Mouse (Mus musculus) lung, adult 18-20 months (tissue): ENCODE results near the gene Ppp2r3a.

Experiments used
- DNase-seq, 2 experiments: peaks; one replicate each; pipeline ENCODE4 v3.0.0; 2022; ENCODE audit warnings: mixed read lengths in 2 of 2

Ppp2r3a gene

DNA sequence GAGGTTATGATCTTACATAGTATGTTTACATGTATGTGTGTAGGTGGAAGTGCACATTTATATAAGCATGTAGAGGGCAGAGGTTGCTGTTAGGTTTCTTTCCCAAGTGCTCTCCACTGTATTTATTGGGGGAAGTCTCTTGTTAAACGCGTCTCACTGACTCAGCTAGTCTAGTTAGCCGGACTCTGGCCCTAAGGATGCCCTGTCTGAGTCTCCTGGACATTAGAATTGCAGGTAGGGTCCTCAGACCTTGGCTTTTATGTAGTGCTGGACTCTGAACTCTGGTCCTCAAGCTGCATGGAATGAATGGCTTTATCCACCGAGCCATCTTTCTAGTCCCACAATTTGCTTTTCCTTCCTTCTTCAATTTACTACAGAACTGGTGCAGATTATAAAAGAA is 108.0 kb downstream of the Ppp2r3a start:
- no peak for DNase-seq

DNA sequence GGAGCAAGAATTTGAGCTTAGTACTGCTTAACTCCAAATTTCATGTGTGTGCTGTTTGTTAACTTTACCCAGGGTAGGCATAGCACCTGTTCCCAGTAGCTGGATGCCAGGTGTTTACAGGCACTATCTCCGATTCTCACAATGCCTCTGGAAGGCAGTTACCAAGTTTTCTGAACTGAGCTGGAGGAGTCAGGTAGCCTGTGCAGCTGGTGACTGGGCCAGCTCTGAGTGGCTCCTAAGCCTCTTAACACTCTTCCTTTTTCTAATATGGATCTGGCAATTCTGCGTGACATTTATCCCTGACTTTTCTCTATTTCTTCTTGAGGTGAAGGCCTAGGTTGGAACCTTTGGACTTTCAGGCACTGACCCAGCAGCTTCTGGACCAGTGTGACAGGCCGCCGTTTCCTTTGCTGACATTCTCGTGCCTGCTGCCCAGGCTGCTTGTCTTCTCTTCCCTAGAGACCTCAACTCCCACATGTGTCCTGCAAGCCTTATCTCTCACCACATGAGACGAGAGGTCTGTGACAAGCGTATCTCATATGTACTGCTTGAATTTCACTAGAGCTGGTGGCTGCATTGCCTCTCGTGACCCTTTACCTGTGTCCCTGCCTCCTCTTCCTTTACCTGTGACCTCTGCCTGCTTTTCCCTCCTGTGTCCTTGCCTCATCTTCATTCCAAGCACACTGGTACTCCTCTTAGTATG is 137.3 kb downstream of the Ppp2r3a start:
- DNase-seq: no peak

DNA sequence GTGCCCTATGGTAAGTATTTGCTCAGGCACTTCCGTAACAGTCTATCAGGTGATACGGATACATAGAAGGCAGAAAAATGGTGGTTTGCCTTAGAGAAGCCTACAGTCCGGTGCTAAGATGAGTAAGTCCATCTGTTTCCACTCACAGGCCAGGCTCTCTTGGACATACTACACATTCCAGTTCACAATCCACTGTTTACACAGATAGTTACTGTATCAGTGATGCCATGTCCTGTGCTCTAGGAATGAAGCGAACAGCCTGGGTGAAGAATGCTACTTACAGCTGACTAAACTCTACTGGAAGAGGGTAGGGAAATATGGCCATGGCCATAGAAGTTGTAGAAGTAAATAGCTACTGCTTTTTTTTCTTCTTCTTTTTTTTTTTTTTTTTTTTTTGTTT is 138.3 kb downstream of the Ppp2r3a start:
- DNase-seq: no peak

DNA sequence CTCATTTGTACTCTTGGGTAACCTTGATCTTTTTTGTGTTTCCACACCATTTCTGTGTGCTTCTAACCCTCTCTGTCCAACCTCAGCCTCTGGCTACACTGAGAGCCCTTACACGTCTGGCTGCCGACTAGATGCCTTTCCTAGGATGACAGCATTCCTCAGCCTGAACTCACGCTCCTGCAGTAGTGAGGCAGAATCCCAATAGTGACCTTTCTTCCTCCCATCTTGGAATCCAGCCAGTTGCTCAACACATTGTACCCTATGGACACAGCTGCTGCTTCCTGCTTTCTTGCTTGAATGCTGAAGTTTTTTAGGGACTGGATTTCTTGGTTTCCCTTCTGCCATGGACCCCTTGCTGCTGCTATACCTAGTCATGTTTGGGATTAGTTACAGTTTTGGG is 141.6 kb downstream of the Ppp2r3a start:
- DNase-seq: peak; percentile 7 to 45

DNA sequence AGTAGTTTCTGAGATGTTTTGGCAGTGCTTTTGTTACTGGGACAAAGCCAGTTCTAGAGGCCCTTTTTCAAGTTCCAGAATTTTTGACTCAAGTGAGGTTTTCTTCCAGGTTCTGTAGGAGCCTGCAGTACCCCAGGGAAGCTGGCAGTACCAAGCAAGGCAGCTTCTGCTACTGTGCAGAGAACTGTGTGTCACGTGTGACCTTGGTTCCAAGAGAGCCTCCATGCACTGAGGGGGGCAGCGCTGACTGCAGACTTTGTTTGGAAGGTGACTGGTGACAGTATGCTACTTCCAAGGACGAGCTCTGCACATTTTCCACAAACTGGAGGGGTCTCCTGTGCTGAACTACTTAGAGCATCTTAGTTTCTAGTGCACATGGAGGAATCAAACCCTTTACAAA is 144.2 kb downstream of the Ppp2r3a start:
- DNase-seq: no peak

DNA sequence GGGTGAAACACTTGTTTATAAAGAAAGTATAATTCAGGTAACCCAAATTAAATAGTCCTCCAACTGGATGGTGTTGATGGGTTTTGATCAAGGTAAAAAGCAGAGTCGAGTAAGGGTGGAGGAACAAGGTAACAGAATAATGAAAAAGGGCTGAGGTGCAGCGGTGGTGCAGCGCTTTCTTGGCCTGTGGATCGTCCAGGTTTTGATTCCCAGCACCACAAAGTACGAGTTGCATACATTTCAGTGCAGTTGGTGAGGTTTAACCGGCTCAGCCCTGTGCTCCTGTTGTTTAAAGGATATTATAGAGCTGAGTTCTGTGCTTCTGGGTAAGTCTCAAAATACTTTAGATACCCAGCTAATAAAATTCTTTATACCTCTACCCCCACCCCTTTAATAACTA is 145.9 kb downstream of the Ppp2r3a start:
- DNase-seq: no peak

DNA sequence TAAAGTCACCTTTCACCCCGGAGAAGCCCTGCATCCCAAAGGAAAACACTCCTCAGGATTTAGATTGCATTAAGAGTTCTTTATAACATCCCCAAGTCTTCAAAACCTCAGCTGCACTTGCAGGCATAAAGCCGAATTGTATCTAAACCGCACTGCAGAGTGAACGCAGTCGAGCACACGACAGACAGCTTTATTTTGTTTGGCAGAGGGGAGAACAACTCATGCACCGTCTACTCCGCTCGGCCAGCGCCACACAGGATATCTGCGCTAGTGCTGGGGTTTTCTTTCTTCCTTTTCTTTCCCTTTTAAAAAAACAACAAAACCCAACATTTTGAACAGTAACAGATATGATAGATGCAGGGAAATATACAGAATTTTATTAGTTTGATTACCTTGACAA is 146.7 kb downstream of the Ppp2r3a start:
- DNase-seq: no peak

DNA sequence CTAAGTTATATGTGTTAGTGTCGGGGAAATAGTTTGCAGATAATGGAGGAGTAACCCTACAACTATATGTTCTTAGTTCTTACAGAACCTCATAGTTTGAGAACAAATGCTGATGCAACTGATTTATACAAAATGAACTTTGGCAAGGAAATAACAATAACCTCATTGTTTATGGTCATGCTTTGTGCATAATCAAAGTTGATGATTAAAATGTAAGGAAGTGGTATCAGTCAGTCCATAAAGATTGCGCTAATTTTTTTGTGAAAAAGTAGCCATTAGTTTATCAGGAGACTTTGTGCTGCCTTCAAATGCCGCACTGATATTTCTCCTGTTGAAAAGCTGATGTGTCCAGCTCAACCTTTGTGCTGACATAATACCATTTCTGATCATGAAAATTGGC is 149.3 kb downstream of the Ppp2r3a start:
- DNase-seq: no peak

DNA sequence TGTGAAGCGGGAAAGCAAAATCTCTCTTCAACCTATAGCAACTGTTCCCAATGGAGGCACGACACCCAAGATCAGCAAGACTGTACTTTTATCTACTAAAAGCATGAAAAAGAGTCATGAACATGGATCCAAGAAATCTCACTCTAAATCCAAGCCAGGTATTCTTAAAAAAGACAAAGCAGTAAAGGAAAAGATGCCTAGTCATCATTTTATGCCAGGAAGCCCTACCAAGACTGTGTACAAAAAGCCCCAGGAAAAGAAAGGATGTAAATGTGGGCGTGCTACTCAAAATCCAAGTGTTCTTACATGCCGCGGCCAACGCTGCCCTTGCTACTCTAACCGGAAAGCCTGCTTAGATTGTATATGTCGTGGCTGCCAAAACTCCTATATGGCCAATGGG is 150.0 kb downstream of the Ppp2r3a start:
- DNase-seq: no peak

DNA sequence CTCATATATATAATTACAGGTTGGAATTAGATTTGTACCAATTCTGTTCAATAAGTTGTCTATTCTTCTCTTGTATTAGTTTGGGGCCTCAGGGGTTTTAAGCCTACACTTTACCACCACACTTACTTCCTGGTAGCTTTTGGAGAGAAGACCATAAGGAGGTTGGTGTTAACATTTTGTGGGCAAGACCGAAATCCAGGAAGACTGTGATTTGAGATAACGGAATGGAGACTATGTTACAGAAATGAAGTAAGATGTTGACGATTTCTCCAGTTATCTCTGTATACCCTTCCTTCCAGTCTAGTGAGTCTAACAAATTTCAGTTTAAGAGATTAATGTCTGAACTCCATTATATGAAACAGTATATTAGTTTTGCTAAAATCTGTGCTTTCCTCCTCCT is 151.4 kb downstream of the Ppp2r3a start:
- no peak for DNase-seq

DNA sequence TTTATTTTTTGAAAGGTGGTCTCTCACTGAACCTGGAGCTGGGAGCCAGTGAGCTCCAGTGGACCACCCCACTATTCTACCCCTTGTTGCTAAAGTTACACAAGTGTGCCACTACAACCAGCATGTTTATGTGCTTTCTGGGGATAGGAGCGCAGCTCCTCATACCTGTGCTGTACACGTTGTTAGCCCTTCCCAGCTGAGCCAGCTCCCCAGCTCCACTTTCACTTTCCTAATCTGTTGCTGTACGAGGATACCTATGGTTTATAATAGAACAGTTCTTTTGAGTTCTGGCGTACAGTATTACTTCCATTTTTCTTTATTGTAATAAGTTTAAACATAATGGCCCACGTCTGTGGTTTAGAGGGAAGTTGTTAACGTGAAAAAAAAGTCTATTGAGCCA is 152.2 kb downstream of the Ppp2r3a start:
- DNase-seq: peak in 1 of 2 experiments; percentile 34

DNA sequence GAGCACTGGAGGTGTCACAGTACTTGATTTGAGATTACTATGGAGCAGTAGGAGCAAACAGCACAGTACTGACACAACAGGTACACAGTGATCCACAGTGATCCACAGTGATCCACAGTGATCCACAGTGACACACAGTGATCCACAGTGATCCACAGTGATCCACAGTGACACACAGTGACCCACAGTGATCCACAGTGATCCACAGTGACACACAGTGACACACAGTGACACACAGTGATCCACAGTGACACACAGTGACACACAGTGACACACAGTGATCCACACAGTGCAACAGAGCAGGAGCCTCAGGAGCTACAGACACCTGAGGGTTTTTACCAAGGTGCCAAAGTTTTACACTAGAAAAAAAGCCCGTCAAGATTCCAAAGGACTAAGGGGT is 154.1 kb downstream of the Ppp2r3a start:
- DNase-seq: no peak

DNA sequence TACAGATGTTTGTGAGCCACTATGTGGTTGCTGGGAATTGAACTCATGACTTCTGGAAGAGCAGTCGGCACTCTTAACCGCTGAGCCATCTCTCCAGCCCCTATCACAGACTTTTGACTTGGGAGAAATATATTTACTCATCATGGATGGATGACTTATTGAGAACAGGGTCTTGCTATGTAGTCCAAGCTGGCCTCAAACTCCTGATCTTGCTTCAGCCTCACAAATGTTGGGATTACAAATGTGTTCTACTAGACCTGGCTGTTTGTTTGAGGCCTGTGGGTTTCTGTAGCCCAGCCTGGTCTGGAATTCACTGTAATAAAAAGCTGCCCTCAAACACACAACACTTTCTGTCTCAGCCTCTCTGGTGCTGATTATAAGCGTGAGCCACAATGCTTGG is 155.1 kb downstream of the Ppp2r3a start:
- no peak for DNase-seq

DNA sequence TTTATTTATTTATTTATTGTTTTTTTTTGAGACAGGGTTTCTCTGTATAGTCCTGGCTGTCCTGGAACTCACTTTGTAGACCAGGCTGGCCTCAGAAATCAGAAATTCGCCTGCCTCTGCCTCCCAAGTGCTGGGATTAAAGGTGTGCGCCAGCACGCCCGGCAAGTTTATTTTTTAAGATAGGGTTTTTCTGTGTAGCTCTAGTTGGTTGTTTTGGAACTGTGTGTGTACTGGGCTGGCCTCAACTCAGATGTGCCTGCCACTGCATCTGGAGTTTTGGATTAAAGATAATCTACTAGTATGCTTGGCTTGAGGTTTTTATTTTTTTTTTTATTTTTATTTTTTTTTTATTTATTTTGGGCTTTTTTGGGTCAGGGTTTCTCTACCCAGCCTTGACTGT is 156.2 kb downstream of the Ppp2r3a start:
- DNase-seq: no peak

DNA sequence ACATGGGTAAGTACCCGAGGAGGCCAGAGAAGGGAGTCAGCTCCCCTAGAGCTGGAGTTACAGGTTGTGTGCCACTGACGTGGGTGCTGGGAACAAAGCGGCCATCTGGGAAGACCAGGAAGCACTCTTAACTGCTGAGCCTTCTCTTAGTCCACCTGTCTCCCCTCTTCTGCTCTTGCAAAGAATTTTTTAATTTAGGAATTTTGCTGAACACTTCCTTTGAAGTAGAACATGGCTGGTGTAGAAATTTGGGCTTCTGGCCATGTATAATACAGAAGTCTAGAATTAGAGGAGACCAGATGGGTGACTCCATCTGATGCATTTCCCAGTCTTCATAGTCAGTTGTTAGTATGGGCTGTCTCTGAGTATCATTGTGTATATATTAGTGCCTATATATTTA is 167.9 kb downstream of the Ppp2r3a start:
- DNase-seq: no peak

DNA sequence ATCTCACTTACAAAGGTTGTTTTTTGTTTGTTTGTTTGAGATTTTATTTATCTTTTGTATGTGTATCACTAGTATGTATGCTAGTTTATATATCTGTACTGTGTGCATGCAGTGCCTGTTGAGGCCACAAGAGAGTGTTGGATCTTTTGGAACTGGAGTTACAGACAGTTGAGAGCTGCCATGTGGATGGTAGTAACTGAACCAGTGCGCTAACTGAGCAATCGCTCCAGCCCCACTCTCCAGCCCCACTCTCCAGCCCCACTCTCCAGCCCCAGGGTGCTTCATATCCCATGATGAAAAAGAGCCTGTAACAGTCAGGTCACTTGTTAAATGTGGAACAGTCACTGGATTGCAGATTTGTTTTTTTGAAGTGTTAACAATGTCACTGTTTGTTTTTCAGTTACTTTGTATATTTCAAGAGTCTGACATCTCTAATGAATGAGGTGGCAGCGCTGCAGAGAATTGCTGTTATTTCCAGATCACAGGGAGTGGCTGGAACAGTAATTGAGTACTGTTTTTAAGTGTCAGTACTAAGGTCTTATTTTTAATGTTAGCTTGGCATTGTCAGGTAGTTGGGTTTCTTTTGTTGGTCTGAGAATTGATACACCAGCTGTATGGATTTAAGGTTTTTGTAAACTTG is 171.4 kb downstream of the Ppp2r3a start:
- peak in 1 of 2 experiments; percentile 34 for DNase-seq

DNA sequence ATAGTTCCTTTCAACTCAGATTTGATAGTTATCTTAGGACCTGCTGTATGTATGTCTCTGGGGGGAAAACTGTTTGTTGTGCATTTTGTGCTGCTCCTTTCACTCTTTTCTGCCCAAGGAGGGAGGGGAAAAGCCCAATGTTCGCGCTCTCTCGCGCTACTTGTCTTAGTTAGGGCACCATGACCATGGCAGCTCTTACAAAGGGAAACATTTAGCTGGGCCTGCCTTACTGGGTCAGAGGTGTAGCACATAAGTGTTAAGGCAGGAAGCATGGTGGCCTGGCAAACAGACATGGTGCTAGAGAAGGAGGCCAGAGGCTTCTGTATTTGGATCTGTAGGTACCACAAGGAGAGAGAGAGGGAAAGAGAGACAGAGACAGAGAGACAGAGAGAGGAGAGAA is 173.0 kb downstream of the Ppp2r3a start:
- no peak for DNase-seq

DNA sequence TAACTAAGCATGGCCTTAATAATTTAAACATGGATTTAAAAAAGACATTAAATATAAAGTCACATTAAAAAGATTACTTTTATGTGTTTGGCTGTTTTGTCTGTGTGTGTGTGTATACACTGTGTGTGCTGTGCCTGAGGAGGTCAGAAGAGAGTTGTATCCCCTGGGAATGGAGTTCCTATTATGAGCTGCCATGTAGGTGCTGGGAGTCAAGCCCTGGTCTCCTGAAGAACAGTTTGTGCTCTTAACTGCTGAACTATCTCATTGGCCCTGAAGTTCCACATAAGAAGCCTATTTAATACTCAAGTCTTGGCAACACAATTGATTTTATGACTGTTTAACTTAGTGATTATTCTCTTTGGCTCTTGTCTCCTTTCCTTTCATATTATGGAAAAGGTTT is 174.1 kb downstream of the Ppp2r3a start:
- DNase-seq: no peak

DNA sequence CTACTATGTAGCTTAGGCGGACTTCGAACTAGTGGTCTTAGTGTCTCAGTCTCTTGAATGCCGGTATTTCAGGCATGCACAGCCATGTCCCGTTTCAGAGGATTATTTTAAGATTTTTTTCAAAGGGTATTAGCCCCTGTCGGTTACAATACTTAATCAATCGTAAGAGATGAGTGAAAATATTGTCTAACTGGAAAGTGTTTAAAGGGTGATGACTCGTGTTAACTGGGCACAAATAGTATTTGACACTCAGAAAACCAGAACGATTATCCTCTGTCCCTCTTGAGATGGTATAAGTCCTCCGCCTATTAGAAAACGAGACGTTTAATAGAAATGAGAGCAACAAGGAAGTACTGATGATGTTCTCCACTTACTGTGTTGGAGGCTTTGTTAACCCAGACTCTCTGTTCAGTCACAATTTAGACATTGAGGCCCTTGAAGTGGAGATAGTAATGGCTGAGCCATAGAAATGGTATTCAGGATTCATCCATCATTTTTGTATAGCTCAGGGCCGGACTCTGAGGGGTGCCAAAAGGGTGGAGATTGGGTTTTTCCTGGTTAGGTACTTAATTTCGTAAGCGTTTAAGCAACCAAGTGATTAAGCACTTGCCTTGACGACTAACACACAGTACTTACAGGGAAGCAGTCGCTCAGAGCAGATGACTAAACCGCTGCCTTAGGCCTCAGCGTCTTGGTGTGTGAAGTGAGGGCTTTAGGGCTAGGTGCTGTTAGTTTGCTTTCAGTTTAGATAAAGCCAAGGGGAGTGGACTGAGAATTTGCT is 175.3 kb downstream of the Ppp2r3a start:
- DNase-seq: peak; percentile 41 to 48

DNA sequence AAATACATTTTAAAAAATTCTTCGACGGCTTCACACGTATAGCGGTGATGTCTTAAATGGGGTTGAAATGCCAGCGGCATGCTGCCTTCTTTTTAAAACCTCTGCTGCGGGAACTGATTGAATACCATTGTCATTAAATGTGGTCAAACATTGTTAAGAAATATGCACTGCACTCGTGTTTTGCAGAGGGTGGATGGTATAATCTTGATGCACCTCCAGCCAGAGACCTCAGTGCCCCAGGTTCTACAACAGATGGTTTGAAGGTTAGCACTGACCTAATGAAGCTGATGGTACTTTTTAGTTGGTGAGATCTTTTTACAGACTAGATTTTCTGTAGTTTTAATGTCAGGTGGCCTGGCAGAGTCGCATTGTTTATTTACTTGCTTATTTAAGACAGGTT is 175.9 kb downstream of the Ppp2r3a start:
- DNase-seq: no peak

DNA sequence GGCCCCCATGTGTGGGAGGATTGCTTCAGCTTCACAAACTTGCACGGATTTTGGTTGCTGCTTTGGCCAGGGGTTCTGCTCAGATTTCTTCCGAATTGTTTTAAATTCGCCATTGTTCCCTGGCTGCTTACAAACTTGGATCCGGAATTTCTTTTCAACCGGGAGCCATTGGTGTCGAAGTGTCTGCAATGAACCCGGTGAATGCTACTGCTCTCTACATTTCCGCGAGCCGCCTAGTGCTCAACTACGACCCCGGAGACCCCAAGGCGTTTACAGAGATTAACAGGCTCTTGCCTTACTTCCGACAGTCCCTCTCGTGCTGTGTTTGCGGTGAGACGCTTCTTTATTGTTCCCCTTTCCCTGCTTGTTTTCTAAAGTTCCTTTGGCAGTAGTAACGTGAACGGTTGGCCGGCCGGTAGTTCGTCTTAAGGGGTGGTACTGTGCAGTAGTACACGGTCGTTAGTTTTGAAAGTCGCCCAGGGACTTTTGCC is 176.5 kb downstream of the Ppp2r3a start:
- DNase-seq: peak; percentile 26 to 31

DNA sequence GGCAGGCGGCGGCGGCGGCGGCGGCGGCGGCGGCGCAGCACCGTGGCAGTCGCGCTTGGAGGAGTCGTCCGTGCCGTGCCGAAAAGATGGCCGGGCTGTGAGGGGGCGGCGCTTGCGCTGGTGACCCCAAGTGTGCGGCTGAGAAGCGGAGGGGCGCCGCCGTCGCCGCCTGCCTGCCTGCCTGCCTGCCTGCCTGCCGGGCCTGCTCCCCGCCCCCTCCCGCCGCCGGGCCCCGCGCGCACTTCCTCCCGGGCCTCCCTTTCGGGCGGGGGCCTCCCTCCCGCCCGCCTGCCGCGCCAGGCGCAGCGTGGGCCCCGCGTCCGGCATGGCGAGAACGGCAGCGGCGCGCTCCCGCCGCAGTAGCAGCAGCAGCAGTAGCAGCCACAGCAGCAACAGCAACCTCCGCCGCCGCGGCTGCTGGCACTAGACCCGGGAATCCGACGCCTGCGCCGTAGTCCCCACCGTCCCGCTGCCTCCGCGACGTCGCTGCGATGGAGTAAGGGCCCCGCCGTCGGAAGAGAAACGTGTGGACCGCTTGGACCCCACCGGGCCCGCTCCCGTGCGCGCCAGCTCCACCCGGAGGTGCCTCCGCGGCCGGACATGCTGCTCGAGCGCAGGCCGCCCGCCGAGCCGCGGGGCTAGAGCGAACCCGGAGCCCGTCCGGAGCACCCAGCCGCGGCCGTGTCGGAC is 177.1 kb downstream of the Ppp2r3a start:
- peak; percentile 89 to 91 for DNase-seq

DNA sequence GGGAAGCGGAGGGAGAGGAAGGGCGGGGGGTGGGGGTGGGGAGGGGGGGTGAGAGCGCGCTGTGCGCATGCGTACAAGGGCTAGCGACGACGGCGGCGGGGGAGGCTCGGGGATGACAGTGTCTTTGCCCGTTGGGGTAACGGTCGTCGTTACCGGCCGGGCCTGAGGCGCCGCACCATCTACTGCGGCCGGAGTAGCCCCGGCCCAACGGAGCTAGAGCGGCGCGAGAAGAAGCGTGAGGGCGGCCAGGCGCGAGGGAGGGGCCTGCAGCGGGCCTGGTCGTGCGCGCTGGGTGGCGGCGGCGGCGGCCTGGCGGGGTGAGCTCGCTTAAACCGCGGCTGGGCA is 177.6 kb downstream of the Ppp2r3a start, which contains the start of gene Msl2:
TSS of gene Msl2 (plus strand) at position 115 of the 345 bp plus-strand sequence.
- no peak for DNase-seq
